Mouse (Mus musculus) left cerebral cortex, postnatal 4 days (tissue): Measurements from ENCODE around the gene Ephx3. TPM values are rescaled to one million over a fixed set of nuclear protein-coding genes. Genes with fewer than 3 reads are reported as not detected.

Experiments used
- DNase-seq: peaks from one replicate; pipeline ENCODE4 v3.0.0-alpha.2; 2022
- intact Hi-C: fragments of 180-260 bp; cut with DNase I; formaldehyde crosslinking; loops from one replicate; pipeline ENCODE4 v1.15.1; 2025
- total RNA-seq, 2 experiments: library from RNA; stranded (reverse); gene quantifications; 2 replicates each; pipeline ENCODE4 v1.2.3; 2021

Gene Ephx3
- total RNA-seq, 2 experiments from 2014 or later: 0.24 TPM; not detected in 1

GRCm38 (mm10) chr17:32179621-32180491 lies 9.5 kb downstream of the Ephx3 start:
- DNase-seq: peak; percentile 65

GRCm38 (mm10) chr17:32176919-32177318 lies 12.4 kb downstream of the Ephx3 start:
- intact Hi-C loops: no loop called here

More at GRCm38 (mm10) chr17:32179621-32180491, 9.5 kb downstream of the Ephx3 start:
- intact Hi-C loops: no loop called here

GRCm38 (mm10) chr17:32173166-32173565 lies 16.2 kb downstream of the Ephx3 start:
- intact Hi-C loops: no loop called here
- peak; percentile 30 for DNase-seq

More at GRCm38 (mm10) chr17:32176919-32177318, 12.4 kb downstream of the Ephx3 start:
- no peak for DNase-seq

- intact Hi-C loops: no loop called here
These were observed 16.9 kb downstream of the Ephx3 start for GRCm38 (mm10) chr17:32172485-32172884.

GRCm38 (mm10) chr17:32169518-32170225 lies 19.7 kb downstream of the Ephx3 start:
- intact Hi-C loops: no loop called here
- DNase-seq: no peak

More at GRCm38 (mm10) chr17:32172485-32172884, 16.9 kb downstream of the Ephx3 start:
- no peak for DNase-seq

- peak; percentile 76 for DNase-seq
- intact Hi-C loops: no loop called here
These were observed 22.7 kb downstream of the Ephx3 start, which contains the start of gene Notch3 for GRCm38 (mm10) chr17:32166687-32167086. TSS of gene Notch3 (minus strand) at chr17:32166852.

- intact Hi-C loops: no loop called here
- DNase-seq: peak; percentile 81
These were observed 23.4 kb downstream of the Ephx3 start for GRCm38 (mm10) chr17:32165803-32166595.

GRCm38 (mm10) chr17:32165266-32165802 lies 24.0 kb downstream of the Ephx3 start:
- DNase-seq: no peak
- intact Hi-C loops: no loop called here

- intact Hi-C loops: no loop called here
- no peak for DNase-seq
These were observed 24.6 kb downstream of the Ephx3 start for GRCm38 (mm10) chr17:32164780-32165179.

GRCm38 (mm10) chr17:32163910-32164650 lies 25.3 kb downstream of the Ephx3 start:
- intact Hi-C loops: no loop called here

GRCm38 (mm10) chr17:32162112-32162850 lies 27.1 kb downstream of the Ephx3 start:
- intact Hi-C loops: no loop called here

More at GRCm38 (mm10) chr17:32163910-32164650, 25.3 kb downstream of the Ephx3 start:
- DNase-seq: peak; percentile 17

GRCm38 (mm10) chr17:32160882-32161281 lies 28.5 kb downstream of the Ephx3 start:
- intact Hi-C loops: no loop called here
- no peak for DNase-seq

More at GRCm38 (mm10) chr17:32162112-32162850, 27.1 kb downstream of the Ephx3 start:
- peak; percentile 79 for DNase-seq

- intact Hi-C loops: no loop called here
- DNase-seq: no peak
These were observed 30.5 kb downstream of the Ephx3 start for GRCm38 (mm10) chr17:32158841-32159240.

- DNase-seq: peak; percentile 47
These were observed 42.6 kb downstream of the Ephx3 start for GRCm38 (mm10) chr17:32146718-32147117.

GRCm38 (mm10) chr17:32142907-32143854 lies 46.2 kb downstream of the Ephx3 start:
- intact Hi-C loops: no loop called here
- peak; percentile 87 for DNase-seq

More at GRCm38 (mm10) chr17:32146718-32147117, 42.6 kb downstream of the Ephx3 start:
- intact Hi-C loops: no loop called here

- intact Hi-C loops: no loop called here
- DNase-seq: no peak
These were observed 47.1 kb downstream of the Ephx3 start for GRCm38 (mm10) chr17:32142234-32142633.
